Mouse (Mus musculus): Measurements from ENCODE around the gene Sgpp1. TPM values are rescaled to one million over a fixed set of nuclear protein-coding genes. Genes with fewer than 3 reads are reported as not detected.

The Sgpp1 gene
- polyA plus RNA-seq, 1 experiment from 2014 or later = 15.5 TPM

Other genes starting within 250 kb of the Sgpp1 start
- gene Ppp2r5e, start 139.5 kb downstream of the Sgpp1 start, polyA plus RNA-seq (2015; fragmentation: Nextera tagmentation; extraction: Ambion mirVana) = 13.3 and 13.9 TPM in 2 replicates
- gene Wdr89, start 66.2 kb downstream of the Sgpp1 start, polyA plus RNA-seq (2015; fragmentation: Nextera tagmentation; extraction: Ambion mirVana) = 10.7 and 11.1 TPM in 2 replicates
- 60.6 and 67.2 TPM in 2 replicates for gene Syne2, start 82.4 kb upstream of the Sgpp1 start, polyA plus RNA-seq (2015; fragmentation: Nextera tagmentation; extraction: Ambion mirVana)

Measured in lung, embryonic 15.5 days (tissue).